Mouse (Mus musculus) thymus, adult 2 months (tissue): Measurements from ENCODE around the gene Hspb1. TPM values are rescaled to one million over a fixed set of nuclear protein-coding genes. Genes with fewer than 3 reads are reported as not detected.

Experiments used
- DNase-seq: peaks from one replicate; pipeline ENCODE4 v3.0.0; 2021
- H3K27ac ChIP-seq: fragments of 200-500 bp; 2 replicates; pipeline ENCODE4 v1.5.1; 2012; ENCODE audit warnings: low read length, control low read depth; ENCODE audit not compliant: control insufficient read depth, insufficient read depth
- H3K27me3 ChIP-seq: fragments of 200-500 bp; 2 replicates; pipeline ENCODE4 v1.6.1; 2012; ENCODE audit warnings: mild to moderate bottlenecking, low read length, moderate library complexity, mixed read lengths; ENCODE audit not compliant: control insufficient read depth, insufficient read depth
- H3K36me3 ChIP-seq: fragments of 200-500 bp; 2 replicates; pipeline ENCODE4 v1.6.1; 2012; ENCODE audit warnings: mild to moderate bottlenecking, low read length, moderate library complexity; ENCODE audit not compliant: control insufficient read depth, insufficient read depth
- H3K4me1 ChIP-seq: fragments of 200-500 bp; replicated peaks from 2 replicates; pipeline ENCODE4 v1.6.1; 2012; ENCODE audit warnings: low read length; ENCODE audit not compliant: control insufficient read depth, insufficient read depth
- H3K4me3 ChIP-seq: fragments of 200-500 bp; 2 replicates; pipeline ENCODE4 v1.5.1; 2012; ENCODE audit warnings: mild to moderate bottlenecking, low read length, control low read depth, moderate library complexity; ENCODE audit not compliant: control insufficient read depth, insufficient read depth
- CTCF ChIP-seq: fragments of 200-500 bp; IDR thresholded peaks from 2 replicates; pipeline ENCODE4 v1.5.1; 2012; ENCODE audit warnings: mild to moderate bottlenecking, control low read depth, low read length, moderate library complexity, borderline replicate concordance; ENCODE audit not compliant: control insufficient read depth, poor library complexity, insufficient read depth; ENCODE audit errors: extremely low read depth
- POLR2A ChIP-seq: fragments of 200-500 bp; IDR thresholded peaks from 2 replicates; pipeline ENCODE4 v1.6.1; 2012; ENCODE audit warnings: mild to moderate bottlenecking, low read length, control low read depth, moderate library complexity; ENCODE audit not compliant: control insufficient read depth, poor library complexity, insufficient read depth; ENCODE audit errors: extremely low read depth
- WGBS: fragments of 180-500 bp; shearing (Covaris S2); methylation state at CpG from one replicate; pipeline ENCODE4 v1.1.7; 2018; 5-methylcytosine and 5-hydroxymethylcytosine counted together
- polyA plus RNA-seq: library from polyadenylated mRNA; depleted of rRNA; stranded (reverse); fragments of >200 nt; gene quantifications from 2 replicates; pipeline ENCODE4 v1.2.3, GENCODE M21; 2012

Hspb1 gene
- polyA plus RNA-seq, 1 experiment = 96.8 TPM

DNA sequence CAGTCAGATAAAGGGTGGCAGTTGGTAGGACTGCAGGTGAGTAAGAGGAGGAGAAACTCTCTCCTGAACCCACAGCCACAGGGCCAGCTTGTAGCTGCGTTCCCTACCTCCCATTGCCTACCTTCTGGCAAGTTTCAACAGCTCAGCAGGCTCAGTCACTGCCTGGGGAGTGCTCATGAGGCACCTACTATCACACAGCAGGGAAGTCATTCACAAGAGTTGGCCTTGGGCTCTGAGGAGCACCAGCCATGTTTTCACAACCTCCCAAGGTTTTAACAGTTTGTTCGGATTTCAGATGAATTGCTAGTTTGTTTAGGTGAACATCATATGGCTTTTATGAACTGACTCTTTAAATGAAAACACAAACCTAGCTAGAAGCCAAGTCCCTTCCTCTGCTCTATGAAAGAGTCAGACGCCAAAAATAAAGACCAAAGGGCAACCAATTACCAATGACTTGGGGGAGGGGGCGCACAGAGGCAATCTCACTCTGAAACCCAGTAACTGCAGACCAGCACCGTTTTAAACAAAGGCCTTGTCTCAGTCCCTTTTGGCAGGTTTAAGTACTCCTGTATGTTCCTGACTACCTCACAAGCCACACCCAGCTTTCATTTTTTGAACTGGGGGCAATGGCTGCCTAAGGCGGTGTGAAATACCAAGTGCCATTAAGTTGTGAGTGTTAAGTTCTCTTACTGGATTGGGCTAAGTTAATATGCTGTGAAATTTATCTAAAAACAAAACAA, 42.1 kb downstream of the Hspb1 start:
- TF ChIP-seq POLR2A = no peak
- TF ChIP-seq CTCF = no peak

DNA sequence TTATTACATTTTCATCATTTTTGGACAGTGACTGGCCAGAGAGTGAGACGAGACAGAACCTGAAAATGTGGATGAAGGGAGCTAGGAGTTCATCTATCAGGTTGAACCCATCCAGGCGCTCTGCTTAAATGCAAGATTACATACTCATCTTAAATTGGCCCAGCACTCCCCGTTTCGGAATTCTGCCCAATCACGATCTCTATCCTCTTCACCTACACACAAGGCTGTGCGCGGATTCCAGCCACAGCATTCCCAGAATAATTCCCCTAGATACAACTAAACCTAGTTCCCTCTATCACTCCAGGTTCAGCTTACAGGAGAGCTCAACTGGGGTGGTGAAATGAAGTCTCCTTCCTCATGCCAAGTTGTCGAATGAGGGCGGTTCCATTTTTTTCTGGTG, 43.8 kb downstream of the Hspb1 start:
- TF ChIP-seq POLR2A = no peak
- no peak for TF ChIP-seq CTCF
- peaks cover 5% of the 10 kb centered on the region for H3K4me1 ChIP-seq
- no peak overlapping the region for H3K27ac ChIP-seq
- DNase-seq = no peak
- H3K36me3 ChIP-seq = peaks cover 13% of the 10 kb centered on the region; the same call in 1 of the 2 replicates
- no peaks in the 10 kb centered on the region for H3K27me3 ChIP-seq
- H3K4me3 ChIP-seq = no peak overlapping the region
- WGBS = 94% methylated on average over 9 of the region's 9 CpGs

More for the DNA sequence above, 42.1 kb downstream of the Hspb1 start:
- Histone ChIP-seq H3K4me1 (0 out of 2 replicates have a peak, but pooled peaks cover 2% of the 10 kb centered on the region), H3K36me3 (peaks cover 13% of the 10 kb centered on the region; the same call in 1 of the 2 replicates), H3K27me3 (no peaks in the 10 kb centered on the region), H3K4me3 (no peak overlapping the region), H3K27ac (no peak overlapping the region)
- 93% methylated on average over 6 of the region's 6 CpGs for WGBS
- no peak for DNase-seq

GRCm38 (mm10) chr5:135932359-135932758, 44.6 kb downstream of the Hspb1 start:
- TF ChIP-seq POLR2A = no peak
- no peak for TF ChIP-seq CTCF

GRCm38 (mm10) chr5:135933222-135933899, 45.6 kb downstream of the Hspb1 start:
- peaks cover 5% of the 10 kb centered on the region for H3K4me1 ChIP-seq
- peak overlapping the region; percentile 76; the same call in 1 of the 2 replicates for H3K27ac ChIP-seq
- H3K27me3 ChIP-seq = no peaks in the 10 kb centered on the region
- no peak for TF ChIP-seq CTCF
- TF ChIP-seq POLR2A = no peak
- 0 out of 2 replicates have a peak, but pooled peaks cover 8% of the 10 kb centered on the region for H3K36me3 ChIP-seq
- WGBS = 10% methylated on average over 12 of the region's 12 CpGs
- H3K4me3 ChIP-seq = peak overlapping the region; percentile 92
- no peak for DNase-seq

More at GRCm38 (mm10) chr5:135932359-135932758, 44.6 kb downstream of the Hspb1 start:
- 86% methylated on average over 2 of the region's 2 CpGs for WGBS
- Histone ChIP-seq H3K27ac (no peak overlapping the region), H3K36me3 (peaks cover 9% of the 10 kb centered on the region; the same call in 1 of the 2 replicates), H3K4me3 (no peak overlapping the region), H3K27me3 (no peaks in the 10 kb centered on the region), H3K4me1 (peaks cover 5% of the 10 kb centered on the region)
- no peak for DNase-seq

DNA sequence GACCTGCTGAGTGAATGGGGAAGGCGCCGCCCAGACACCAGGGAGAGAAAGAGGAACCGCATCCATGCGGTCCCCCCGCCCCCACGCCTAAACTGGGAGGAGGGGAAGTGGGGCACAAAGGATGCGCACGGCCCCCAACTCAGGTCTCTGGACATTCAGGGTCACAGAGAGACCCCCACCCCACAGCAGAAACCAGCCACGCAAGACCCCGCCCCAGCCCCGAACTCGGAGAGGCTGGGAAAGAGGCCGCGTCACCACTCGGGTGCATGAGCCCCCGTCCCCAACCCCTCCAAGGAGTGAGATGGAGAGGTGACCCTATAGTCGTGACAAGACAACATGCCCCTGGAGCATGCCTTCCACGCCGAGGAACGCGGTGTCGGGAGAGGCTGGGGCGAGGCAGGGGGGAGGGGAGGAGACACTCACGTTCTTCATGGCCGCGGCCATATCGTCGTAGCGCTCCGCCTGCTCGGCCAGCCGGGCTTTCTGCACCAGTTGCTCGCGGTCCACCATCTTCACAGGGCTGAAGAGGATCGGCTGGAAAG, 46.3 kb downstream of the Hspb1 start:
- Histone ChIP-seq H3K4me3 (peak overlapping the region; percentile 92), H3K36me3 (0 out of 2 replicates have a peak, but pooled peaks cover 8% of the 10 kb centered on the region), H3K27ac (peak overlapping the region; percentile 76), H3K4me1 (peaks cover 5% of the 10 kb centered on the region), H3K27me3 (no peaks in the 10 kb centered on the region)
- DNase-seq = peak; percentile 68
- WGBS = under 1% methylated on average over 35 of the region's 35 CpGs
- TF ChIP-seq POLR2A = no peak
- peak; percentile 23; the same call in 1 of the 2 replicates for TF ChIP-seq CTCF

GRCm38 (mm10) chr5:135934481-135935175, 46.9 kb downstream of the Hspb1 start, which contains the start of gene Ywhag:
TSS of gene Ywhag (minus strand) at chr5:135934616.
- Histone ChIP-seq H3K4me1 (peaks cover 5% of the 10 kb centered on the region), H3K27ac (peak within 1 kb of the TSS; percentile 76), H3K4me3 (peak within 1 kb of the TSS; percentile 92), H3K27me3 (no peaks in the 10 kb centered on the region), H3K36me3 (0 out of 2 replicates have a peak, but pooled peaks cover 8% of the 10 kb centered on the region)
- peak; percentile 98 for DNase-seq
- WGBS = under 1% methylated on average over 48 of the region's 48 CpGs
- TF ChIP-seq CTCF (peak; percentile 81; the same call in 1 of the 2 replicates), POLR2A (peak; percentile 93)
